Mouse (Mus musculus): Measurements from ENCODE around the gene Fkbp8. TPM values are rescaled to one million over a fixed set of nuclear protein-coding genes. Genes with fewer than 3 reads are reported as not detected.
A peak's percentile ranks its signal among the peaks of the same experiment; 100 is the strongest.

Fkbp8 gene
- polyA plus RNA-seq, 1 experiment: 640 TPM

GRCm38 (mm10) chr8:70560096-70560495 is 32.6 kb downstream of the Fkbp8 start:
- TF ChIP-seq POLR2A (IDR thresholded peaks at IDR 0.05; ENCODE audit: control insufficient read depth, extremely low read depth, insufficient read depth, low read length, poor library complexity) (no peak), CTCF (IDR thresholded peaks at IDR 0.05; ENCODE audit: borderline replicate concordance, control insufficient read depth, extremely low read depth, insufficient read depth, low read length, poor library complexity) (peak; percentile 69; the same call in 1 of the 2 replicates)
- WGBS: 35% methylated on average over 2 of the region's 2 CpGs
- H3K27ac ChIP-seq (ENCODE audit: control insufficient read depth, insufficient read depth, low read length): peak overlapping the region; percentile 2; the same call in 1 of the 2 replicates
- peaks cover 55% of the 10 kb centered on the region for H3K4me1 ChIP-seq (replicated peaks; ENCODE audit: control insufficient read depth, insufficient read depth, low read length)
- no peak overlapping the region for H3K4me3 ChIP-seq (ENCODE audit: control insufficient read depth, insufficient read depth, low read length)
- no peaks in the 10 kb centered on the region for H3K27me3 ChIP-seq (ENCODE audit: control insufficient read depth, insufficient read depth, low read length)
- DNase-seq: peak; percentile 39
- H3K36me3 ChIP-seq (ENCODE audit: control insufficient read depth, insufficient read depth, low read length): no peaks in the 10 kb centered on the region

DNA sequence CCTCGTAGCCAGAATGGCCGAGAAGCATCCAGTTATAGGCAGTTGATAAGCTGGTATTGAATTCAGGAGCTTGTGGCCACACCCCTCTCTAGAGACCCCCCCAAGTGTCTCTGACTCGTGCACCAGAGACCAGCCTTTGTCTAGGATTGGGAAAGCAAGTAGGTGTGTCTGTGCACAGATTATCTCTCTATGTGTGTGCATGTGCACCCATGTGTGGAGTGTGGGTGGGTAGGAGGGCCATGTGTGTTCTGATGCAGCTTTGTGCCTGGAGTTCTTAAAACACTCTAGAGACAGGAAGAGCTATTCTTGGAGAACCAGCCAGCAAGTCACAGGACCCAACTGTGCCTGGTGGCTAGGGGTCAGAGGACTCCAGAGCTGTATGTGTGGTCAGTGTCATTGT is 33.0 kb downstream of the Fkbp8 start:
- TF ChIP-seq POLR2A (IDR thresholded peaks at IDR 0.05; ENCODE audit: control insufficient read depth, extremely low read depth, insufficient read depth, low read length, poor library complexity) (no peak), CTCF (IDR thresholded peaks at IDR 0.05; ENCODE audit: borderline replicate concordance, control insufficient read depth, extremely low read depth, insufficient read depth, low read length, poor library complexity) (no peak)
- no peak overlapping the region for H3K4me3 ChIP-seq (ENCODE audit: control insufficient read depth, insufficient read depth, low read length)
- no peaks in the 10 kb centered on the region for H3K36me3 ChIP-seq (ENCODE audit: control insufficient read depth, insufficient read depth, low read length)
- DNase-seq: no peak
- H3K4me1 ChIP-seq (replicated peaks; ENCODE audit: control insufficient read depth, insufficient read depth, low read length): peaks cover 58% of the 10 kb centered on the region
- H3K27ac ChIP-seq (ENCODE audit: control insufficient read depth, insufficient read depth, low read length): no peak overlapping the region
- WGBS: 87% methylated on average over 3 of the region's 3 CpGs
- H3K27me3 ChIP-seq (ENCODE audit: control insufficient read depth, insufficient read depth, low read length): no peaks in the 10 kb centered on the region

- H3K27me3 ChIP-seq (ENCODE audit: control insufficient read depth, insufficient read depth, low read length): no peaks in the 10 kb centered on the region
- DNase-seq: no peak
- no peak overlapping the region for H3K4me3 ChIP-seq (ENCODE audit: control insufficient read depth, insufficient read depth, low read length)
- no peaks in the 10 kb centered on the region for H3K36me3 ChIP-seq (ENCODE audit: control insufficient read depth, insufficient read depth, low read length)
- TF ChIP-seq POLR2A (IDR thresholded peaks at IDR 0.05; ENCODE audit: control insufficient read depth, extremely low read depth, insufficient read depth, low read length, poor library complexity) (no peak), CTCF (IDR thresholded peaks at IDR 0.05; ENCODE audit: borderline replicate concordance, control insufficient read depth, extremely low read depth, insufficient read depth, low read length, poor library complexity) (no peak)
- WGBS: 94% methylated on average over 4 of the region's 4 CpGs
- H3K27ac ChIP-seq (ENCODE audit: control insufficient read depth, insufficient read depth, low read length): no peak overlapping the region
- peaks cover 60% of the 10 kb centered on the region for H3K4me1 ChIP-seq (replicated peaks; ENCODE audit: control insufficient read depth, insufficient read depth, low read length)
Observed at GRCm38 (mm10) chr8:70561357-70561756, 33.8 kb downstream of the Fkbp8 start.

- Histone ChIP-seq H3K27ac (ENCODE audit: control insufficient read depth, insufficient read depth, low read length) (no peak overlapping the region), H3K27me3 (ENCODE audit: control insufficient read depth, insufficient read depth, low read length) (no peaks in the 10 kb centered on the region), H3K36me3 (ENCODE audit: control insufficient read depth, insufficient read depth, low read length) (no peaks in the 10 kb centered on the region), H3K4me3 (ENCODE audit: control insufficient read depth, insufficient read depth, low read length) (no peak overlapping the region), H3K4me1 (replicated peaks; ENCODE audit: control insufficient read depth, insufficient read depth, low read length) (peaks cover 67% of the 10 kb centered on the region)
- TF ChIP-seq POLR2A (IDR thresholded peaks at IDR 0.05; ENCODE audit: control insufficient read depth, extremely low read depth, insufficient read depth, low read length, poor library complexity) (no peak), CTCF (IDR thresholded peaks at IDR 0.05; ENCODE audit: borderline replicate concordance, control insufficient read depth, extremely low read depth, insufficient read depth, low read length, poor library complexity) (no peak)
- 90% methylated on average over 7 of the region's 7 CpGs for WGBS
- DNase-seq: no peak
Observed at GRCm38 (mm10) chr8:70561809-70562535, 34.4 kb downstream of the Fkbp8 start.

DNA sequence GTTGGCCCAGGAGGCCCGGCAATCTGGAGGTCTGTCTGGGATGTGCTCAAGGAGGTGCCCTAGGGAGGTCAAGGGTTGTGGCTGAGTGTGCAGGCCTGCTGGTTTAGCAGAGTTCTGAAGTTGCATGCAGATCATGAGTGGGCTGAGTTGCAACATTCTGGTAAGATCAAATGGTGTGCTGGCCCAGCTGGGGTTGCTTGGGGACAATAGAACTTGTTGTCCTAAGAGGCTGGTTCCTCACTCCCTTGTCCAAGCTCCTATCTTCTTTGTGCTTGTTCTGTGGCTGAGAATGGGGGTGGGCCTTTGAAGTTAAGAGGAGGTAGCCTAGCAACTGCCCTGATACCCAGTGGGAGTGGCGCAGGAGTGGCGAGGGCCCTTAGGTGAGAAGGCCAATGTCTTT is 35.3 kb downstream of the Fkbp8 start:
- DNase-seq: no peak
- no peak overlapping the region for H3K4me3 ChIP-seq (ENCODE audit: control insufficient read depth, insufficient read depth, low read length)
- no peaks in the 10 kb centered on the region for H3K27me3 ChIP-seq (ENCODE audit: control insufficient read depth, insufficient read depth, low read length)
- peaks cover 67% of the 10 kb centered on the region for H3K4me1 ChIP-seq (replicated peaks; ENCODE audit: control insufficient read depth, insufficient read depth, low read length)
- no peak overlapping the region for H3K27ac ChIP-seq (ENCODE audit: control insufficient read depth, insufficient read depth, low read length)
- no peak for TF ChIP-seq POLR2A (IDR thresholded peaks at IDR 0.05; ENCODE audit: control insufficient read depth, extremely low read depth, insufficient read depth, low read length, poor library complexity)
- no peaks in the 10 kb centered on the region for H3K36me3 ChIP-seq (ENCODE audit: control insufficient read depth, insufficient read depth, low read length)
- 94% methylated on average over 3 of the region's 3 CpGs for WGBS

DNA sequence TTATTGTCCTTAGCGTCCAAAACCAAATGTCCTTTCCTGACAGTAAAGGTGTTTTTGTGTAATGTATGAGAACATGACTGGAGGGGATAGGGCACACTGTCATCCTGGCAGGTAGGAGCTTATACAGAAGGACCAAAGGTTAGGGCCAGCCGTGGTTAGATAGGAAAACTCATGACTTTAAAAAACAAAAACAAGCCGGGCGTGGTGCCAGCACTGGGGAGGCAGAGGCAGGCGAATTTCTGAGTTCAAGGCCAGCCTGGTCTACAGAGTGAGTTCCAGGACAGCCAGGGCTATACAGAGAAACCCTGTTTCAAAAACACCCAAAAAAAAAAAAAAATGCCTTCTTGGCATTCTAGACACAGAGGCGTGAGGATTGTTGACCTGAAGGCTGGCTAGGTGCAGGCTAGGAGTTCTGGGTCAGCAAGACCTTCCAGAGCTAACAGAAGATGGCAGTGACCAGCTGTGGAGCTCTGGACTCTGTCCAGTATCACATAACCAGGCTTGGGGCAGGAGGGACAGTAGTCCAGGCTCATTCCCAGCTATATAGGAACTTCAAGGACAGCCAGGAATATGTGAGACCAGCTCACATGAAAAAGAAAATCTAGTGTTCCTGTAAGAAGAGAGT is 36.4 kb downstream of the Fkbp8 start:
- no peaks in the 10 kb centered on the region for H3K27me3 ChIP-seq (ENCODE audit: control insufficient read depth, insufficient read depth, low read length)
- H3K4me3 ChIP-seq (ENCODE audit: control insufficient read depth, insufficient read depth, low read length): no peak overlapping the region
- H3K36me3 ChIP-seq (ENCODE audit: control insufficient read depth, insufficient read depth, low read length): no peaks in the 10 kb centered on the region
- WGBS: 92% methylated on average over 6 of the region's 6 CpGs
- H3K4me1 ChIP-seq (replicated peaks; ENCODE audit: control insufficient read depth, insufficient read depth, low read length): peaks cover 57% of the 10 kb centered on the region
- no peak for DNase-seq
- no peak for TF ChIP-seq POLR2A (IDR thresholded peaks at IDR 0.05; ENCODE audit: control insufficient read depth, extremely low read depth, insufficient read depth, low read length, poor library complexity)
- no peak for TF ChIP-seq CTCF (IDR thresholded peaks at IDR 0.05; ENCODE audit: borderline replicate concordance, control insufficient read depth, extremely low read depth, insufficient read depth, low read length, poor library complexity)
- H3K27ac ChIP-seq (ENCODE audit: control insufficient read depth, insufficient read depth, low read length): no peak overlapping the region

Measured in thymus, adult 2 months (tissue).